Mouse (Mus musculus) CH12.LX (cell line): ENCODE measurements at regions not wholly inside any gene's neighbourhood (a gene's known extent, or its start where the extent isn't known, plus 50 kb on each side); places are given as distances from the start of the nearest gene placed in this dataset.

Experiments used
- DNase-seq: peaks from one replicate; pipeline ENCODE4 v3.0.0-alpha.2; 2013; ENCODE audit errors: extremely low read depth
- H3K27ac ChIP-seq: 2 replicates; pipeline ENCODE4 v1.5.1; 2012; ENCODE audit warnings: low read depth, mild to moderate bottlenecking, control low read depth, moderate library complexity; ENCODE audit not compliant: insufficient read depth
- H3K27me3 ChIP-seq: replicated peaks from 2 replicates; pipeline ENCODE3; 2012; ENCODE audit warnings: inconsistent platforms
- H3K36me3 ChIP-seq, 2 experiments: replicated peaks in 1 of 2; 2 replicates each; pipeline versions ENCODE3 to v1.6.1; 2012; ENCODE audit warnings: inconsistent platforms in 1 of 2, low read length in 1 of 2, mild to moderate bottlenecking in 1 of 2, mixed read lengths in 1 of 2, moderate library complexity in 1 of 2; ENCODE audit not compliant: control insufficient read depth in 1 of 2, insufficient read depth in 1 of 2
- H3K4me1 ChIP-seq, 2 experiments: 2 replicates each; pipeline ENCODE4 v1.6.1; 2012; ENCODE audit warnings: inconsistent platforms in 1 of 2, moderate library complexity in 1 of 2; ENCODE audit not compliant: insufficient read depth in 2 of 2, control insufficient read depth in 1 of 2
- H3K4me2 ChIP-seq: 2 replicates; pipeline ENCODE4 v1.6.1; 2012; ENCODE audit warnings: low read depth, mild to moderate bottlenecking, control low read depth; ENCODE audit not compliant: poor library complexity, insufficient read depth, severe bottlenecking
- H3K4me3 ChIP-seq, 3 experiments: fragments of 150-350 bp in 1 of 3; sonication (generic) in 1 of 3; replicated peaks in 1 of 3; 2 replicates each; pipeline versions ENCODE3 to v1.5.1; 2011 to 2012; ENCODE audit warnings: low read depth in 2 of 3, low read length in 2 of 3, mild to moderate bottlenecking in 2 of 3, moderate library complexity in 2 of 3, control low read depth in 1 of 3, improper control_type of control experiment in 1 of 3, inconsistent platforms in 1 of 3, mixed read lengths in 1 of 3; ENCODE audit not compliant: poor library complexity in 1 of 3
- H3K79me2 ChIP-seq: replicated peaks from 2 replicates; pipeline ENCODE4 v1.6.1; 2012; ENCODE audit warnings: mild to moderate bottlenecking, moderate library complexity; ENCODE audit not compliant: control insufficient read depth, poor library complexity, insufficient read depth, severe bottlenecking; ENCODE audit errors: extremely low read depth
- H3K9ac ChIP-seq: 2 replicates; pipeline ENCODE4 v1.6.1; 2012; ENCODE audit warnings: low read depth, mild to moderate bottlenecking, control low read depth, moderate library complexity; ENCODE audit not compliant: insufficient read depth
- H3K9me3 ChIP-seq: replicated peaks from 2 replicates; pipeline ENCODE3; 2012; ENCODE audit warnings: low read length, inconsistent platforms, mixed read lengths
- CHD1 ChIP-seq: IDR thresholded peaks from 2 replicates; pipeline ENCODE4 v1.6.1; 2012; ENCODE audit warnings: low read depth, low read length, improper control_type of control experiment, inconsistent platforms
- CHD2 ChIP-seq: IDR thresholded peaks from 2 replicates; pipeline ENCODE4 v1.6.1; 2011; ENCODE audit warnings: low read length, improper control_type of control experiment
- CTCF ChIP-seq, 2 experiments: IDR thresholded peaks in 1 of 2; conservative IDR thresholded peaks in 1 of 2; 2 replicates each; pipeline ENCODE4 v1.5.1; 2011 to 2012; ENCODE audit warnings: low read depth in 2 of 2, low read length in 2 of 2, improper control_type of control experiment in 1 of 2, inconsistent platforms in 1 of 2, mild to moderate bottlenecking in 1 of 2, moderate library complexity in 1 of 2
- ELF1 ChIP-seq: IDR thresholded peaks from 2 replicates; pipeline ENCODE4 v1.6.1; 2014; ENCODE audit warnings: low read depth, mild to moderate bottlenecking, inconsistent platforms, low read length, improper control_type of control experiment
- EP300 ChIP-seq: IDR thresholded peaks from 2 replicates; pipeline ENCODE4 v1.6.1; 2011; ENCODE audit warnings: low read length, improper control_type of control experiment
- GABPA ChIP-seq: IDR thresholded peaks from 2 replicates; pipeline ENCODE4 v1.6.1; 2012; ENCODE audit warnings: low read depth, low read length, improper control_type of control experiment, inconsistent platforms; ENCODE audit not compliant: insufficient replicate concordance
- HCFC1 ChIP-seq: IDR thresholded peaks from 2 replicates; pipeline ENCODE4 v1.6.1; 2012; ENCODE audit warnings: low read depth, mild to moderate bottlenecking, inconsistent platforms, low read length, improper control_type of control experiment
- KAT2A ChIP-seq: IDR thresholded peaks from 2 replicates; pipeline ENCODE4 v1.6.1; 2012; ENCODE audit warnings: low read length, improper control_type of control experiment, inconsistent platforms; ENCODE audit not compliant: insufficient replicate concordance
- MAFK ChIP-seq: IDR thresholded peaks from 2 replicates; pipeline ENCODE4 v1.6.1; 2011; ENCODE audit warnings: low read length, improper control_type of control experiment; ENCODE audit not compliant: insufficient replicate concordance
- MAX ChIP-seq: IDR thresholded peaks from 2 replicates; pipeline ENCODE4 v1.6.1; 2011; ENCODE audit warnings: low read length, improper control_type of control experiment
- MAZ ChIP-seq: IDR thresholded peaks from 2 replicates; pipeline ENCODE4 v1.6.1; 2012; ENCODE audit warnings: low read depth, mild to moderate bottlenecking, inconsistent platforms, low read length, improper control_type of control experiment, moderate library complexity
- MEF2A ChIP-seq: IDR thresholded peaks from 2 replicates; pipeline ENCODE4 v1.6.1; 2014; ENCODE audit warnings: low read depth, mild to moderate bottlenecking, inconsistent platforms, low read length, improper control_type of control experiment, borderline replicate concordance
- MXI1 ChIP-seq: IDR thresholded peaks from 2 replicates; pipeline ENCODE4 v1.6.1; 2011; ENCODE audit warnings: mild to moderate bottlenecking, low read depth, low read length, improper control_type of control experiment
- NELFE ChIP-seq: IDR thresholded peaks from 2 replicates; pipeline ENCODE4 v1.6.1; 2011; ENCODE audit warnings: low read depth, low read length, improper control_type of control experiment
- PAX5 ChIP-seq: IDR thresholded peaks from 2 replicates; pipeline ENCODE4 v1.6.1; 2012; ENCODE audit warnings: low read length, inconsistent platforms, mixed read lengths
- POLR2AphosphoS2 ChIP-seq: IDR thresholded peaks from 2 replicates; pipeline ENCODE4 v1.6.1; 2011; ENCODE audit warnings: low read depth, low read length, improper control_type of control experiment
- SMC3 ChIP-seq: IDR thresholded peaks from 2 replicates; pipeline ENCODE4 v1.6.1; 2011; ENCODE audit warnings: low read depth, low read length, improper control_type of control experiment
- UBTF ChIP-seq: IDR thresholded peaks from 2 replicates; pipeline ENCODE4 v1.6.1; 2012; ENCODE audit warnings: low read depth, mild to moderate bottlenecking, inconsistent platforms, low read length, improper control_type of control experiment, moderate library complexity
- USF1 ChIP-seq: IDR thresholded peaks from 2 replicates; pipeline ENCODE4 v1.6.1; 2014; ENCODE audit warnings: low read depth, mild to moderate bottlenecking, inconsistent platforms, low read length, improper control_type of control experiment
- ZC3H11A ChIP-seq: IDR thresholded peaks from 2 replicates; pipeline ENCODE4 v1.6.1; 2012; ENCODE audit warnings: low read depth, mild to moderate bottlenecking, inconsistent platforms, low read length, improper control_type of control experiment
- ZNF384 ChIP-seq: IDR thresholded peaks from 2 replicates; pipeline ENCODE4 v1.6.1; 2012; ENCODE audit warnings: low read depth, low read length, improper control_type of control experiment, inconsistent platforms
- dilution Hi-C: fragments of 300-500 bp; cut with MboI; formaldehyde crosslinking; loops from 2 replicates; pipeline ENCODE4 v1.14.3; 2020; ENCODE audit warnings: low sequenced_read_pairs; ENCODE audit not compliant: extremely low pct_unique_long_range_greater_than_20kb, extremely low pct_ligation_motif_present
- in situ Hi-C: fragments of 300-500 bp; cut with MboI; formaldehyde crosslinking; loops from 3 replicates; pipeline ENCODE4 v1.14.3; 2019; ENCODE audit warnings: low sequenced_read_pairs, low pct_ligation_motif_present, low pct_unique_long_range_greater_than_20kb, mixed read lengths

DNA sequence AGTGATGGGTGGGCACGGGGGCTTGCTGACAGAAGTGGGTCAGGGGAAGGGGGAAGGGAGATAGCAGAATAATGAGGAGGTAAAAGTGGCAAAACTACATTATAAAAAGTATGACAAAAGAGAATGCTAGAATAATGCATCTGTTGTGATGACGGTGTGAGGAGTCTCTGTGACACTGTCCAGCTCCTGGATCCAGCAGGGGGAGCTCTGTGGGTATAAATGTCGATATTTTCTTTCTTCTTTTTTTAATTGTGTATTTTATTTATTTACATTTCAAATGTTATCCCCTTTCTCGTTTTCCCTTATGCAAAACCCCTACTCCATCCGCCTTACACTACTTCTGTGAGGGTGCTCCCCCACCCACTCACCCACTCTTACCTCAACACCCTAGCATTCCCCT is 243.9 kb upstream of the Ano5 start:
- no peak overlapping the region for H3K4me3 ChIP-seq
- no peaks in the 10 kb centered on the region for H3K27me3 ChIP-seq
- no peaks in the 10 kb centered on the region for H3K79me2 ChIP-seq
- in situ Hi-C loops (no loop called here), dilution Hi-C loops (no loop called here)
- H3K27ac ChIP-seq = no peak overlapping the region
- no peaks in the 10 kb centered on the region for H3K4me1 ChIP-seq
- no peak overlapping the region for H3K9ac ChIP-seq
- no peak overlapping the region for H3K4me2 ChIP-seq
- peaks cover 46% of the 10 kb centered on the region for H3K9me3 ChIP-seq
- H3K36me3 ChIP-seq = no peaks in the 10 kb centered on the region
- TF ChIP-seq MXI1 (no peak), KAT2A (no peak), MAFK (no peak), MEF2A (no peak), CHD1 (no peak), EP300 (no peak), CHD2 (no peak), PAX5 (no peak), NELFE (no peak), CTCF (conservative IDR thresholded peaks at IDR 0.05 in 1 of 2, IDR thresholded peaks at IDR 0.05 in 1 of 2; ENCODE audit: low read depth in 2 of 2, low read length in 2 of 2) (no peak), ELF1 (no peak), UBTF (no peak), GABPA (no peak), USF1 (no peak), POLR2AphosphoS2 (no peak), MAZ (no peak), MAX (no peak), ZNF384 (no peak), HCFC1 (no peak), ZC3H11A (no peak)
- no peak for DNase-seq

DNA sequence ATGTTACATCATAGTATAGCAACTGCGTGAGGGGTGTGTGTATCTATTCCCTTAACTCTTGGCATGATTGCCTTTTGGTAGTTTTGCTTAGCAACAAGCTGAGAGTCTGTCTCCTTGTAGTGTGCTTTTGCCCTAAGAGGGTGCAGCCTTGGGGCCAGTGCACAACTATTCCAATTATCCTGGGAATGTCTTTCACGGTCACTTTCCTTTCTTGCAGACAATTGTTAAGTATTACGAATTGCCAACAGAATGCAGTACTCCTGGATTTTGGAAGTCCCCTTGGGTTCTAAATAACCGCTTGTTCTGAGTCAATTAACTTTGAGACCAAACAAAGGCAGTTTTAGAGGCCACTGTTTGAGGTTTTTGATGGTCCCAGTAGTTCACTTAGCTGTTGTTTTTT is 242.1 kb upstream of the Ano5 start:
- in situ Hi-C loops = no loop called here

More for the DNA sequence above, 242.1 kb upstream of the Ano5 start:
- no peak overlapping the region for H3K27ac ChIP-seq
- H3K9me3 ChIP-seq = peaks cover 39% of the 10 kb centered on the region
- DNase-seq = no peak
- no peak overlapping the region for H3K9ac ChIP-seq
- dilution Hi-C loops = no loop called here
- H3K79me2 ChIP-seq = no peaks in the 10 kb centered on the region
- no peak overlapping the region for H3K4me3 ChIP-seq
- no peaks in the 10 kb centered on the region for H3K36me3 ChIP-seq
- no peak overlapping the region for H3K4me2 ChIP-seq
- H3K4me1 ChIP-seq = no peaks in the 10 kb centered on the region
- no peak for TF ChIP-seq KAT2A
- no peak for TF ChIP-seq SMC3
- no peaks in the 10 kb centered on the region for H3K27me3 ChIP-seq
